Mouse (Mus musculus) A20 (cell line): ENCODE results near the gene Gpr179.
"Not testable (repeated sequence)": the region's sequence is repeated elsewhere in the genome, so short reads cannot be mapped to it uniquely, and the experiment has no call there.

ENCODE experiments used
- DNase-seq: peaks from one replicate; pipeline ENCODE4 v3.0.0-alpha.2; 2011; ENCODE audit warnings: low read depth, low spot score

Gene Gpr179

GRCm38 (mm10) chr11:97321197-97321596 is 30.7 kb downstream of the Gpr179 start:
- DNase-seq = peak; percentile 11

- peak; percentile 100 for DNase-seq
These were observed 36.1 kb downstream of the Gpr179 start, which contains the start of gene Mrpl45 for GRCm38 (mm10) chr11:97315504-97316503. TSS of gene Mrpl45 (plus strand) at chr11:97315716.

GRCm38 (mm10) chr11:97314751-97315503 is 37.0 kb downstream of the Gpr179 start:
- peak; percentile 53 for DNase-seq

DNA sequence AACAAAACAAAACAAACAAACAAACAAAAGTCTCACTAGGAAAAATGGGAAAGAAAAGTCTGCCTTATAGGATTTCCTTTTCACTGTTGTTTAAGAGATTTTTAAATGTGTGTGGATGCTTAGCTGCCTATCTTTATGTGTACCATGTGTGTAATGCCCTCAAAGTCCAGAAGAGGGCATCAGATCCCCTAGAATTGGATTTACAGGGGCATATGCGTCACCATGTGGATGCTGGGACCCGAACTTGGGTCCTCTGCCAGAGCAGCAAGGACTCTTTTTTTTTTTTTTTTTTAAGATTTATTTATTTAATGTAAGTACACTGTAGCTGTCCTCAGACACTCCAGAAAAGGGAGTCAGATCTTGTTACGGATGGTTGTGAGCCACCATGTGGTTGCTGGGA is 37.8 kb downstream of the Gpr179 start:
- DNase-seq = peak; percentile 69

- not testable (repeated sequence) for DNase-seq
These were observed 39.0 kb downstream of the Gpr179 start for GRCm38 (mm10) chr11:97312871-97313270.

DNA sequence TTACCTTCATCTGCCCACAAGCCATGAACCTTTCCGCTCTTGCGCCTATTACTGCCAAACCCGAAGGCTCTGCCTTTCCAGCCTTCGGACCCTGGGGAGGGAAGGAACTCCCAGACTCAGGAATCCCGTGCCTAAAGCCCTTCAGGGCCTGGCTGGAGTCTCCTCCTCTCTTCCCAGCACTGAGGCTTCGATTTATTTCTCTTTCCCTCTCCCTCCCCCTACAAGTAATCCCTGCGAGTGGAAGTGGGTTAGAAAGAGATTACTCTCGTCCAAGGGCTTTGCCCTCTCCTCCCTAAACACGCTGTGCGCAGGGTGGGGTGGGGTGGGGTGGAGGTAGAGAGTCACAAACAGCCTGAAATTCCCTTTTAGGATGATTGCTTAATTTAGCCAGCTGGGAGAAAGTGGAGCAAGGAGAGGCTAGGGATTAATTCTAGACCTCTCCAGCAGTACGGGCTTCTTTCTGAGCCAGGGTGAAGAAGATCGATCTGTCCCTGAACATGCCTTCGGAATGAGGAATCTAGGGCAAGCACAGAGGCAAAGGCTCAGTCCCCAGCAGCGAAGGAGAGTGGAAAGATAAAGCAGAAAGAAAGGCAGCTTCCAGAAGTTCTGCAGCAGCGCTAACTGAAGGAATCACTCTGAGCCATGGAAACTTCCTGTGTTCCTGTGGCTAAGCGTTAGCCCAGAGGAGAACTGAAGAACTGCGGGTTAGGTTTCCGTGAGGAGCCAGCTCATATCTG is 40.8 kb downstream of the Gpr179 start:
- no peak for DNase-seq

DNA sequence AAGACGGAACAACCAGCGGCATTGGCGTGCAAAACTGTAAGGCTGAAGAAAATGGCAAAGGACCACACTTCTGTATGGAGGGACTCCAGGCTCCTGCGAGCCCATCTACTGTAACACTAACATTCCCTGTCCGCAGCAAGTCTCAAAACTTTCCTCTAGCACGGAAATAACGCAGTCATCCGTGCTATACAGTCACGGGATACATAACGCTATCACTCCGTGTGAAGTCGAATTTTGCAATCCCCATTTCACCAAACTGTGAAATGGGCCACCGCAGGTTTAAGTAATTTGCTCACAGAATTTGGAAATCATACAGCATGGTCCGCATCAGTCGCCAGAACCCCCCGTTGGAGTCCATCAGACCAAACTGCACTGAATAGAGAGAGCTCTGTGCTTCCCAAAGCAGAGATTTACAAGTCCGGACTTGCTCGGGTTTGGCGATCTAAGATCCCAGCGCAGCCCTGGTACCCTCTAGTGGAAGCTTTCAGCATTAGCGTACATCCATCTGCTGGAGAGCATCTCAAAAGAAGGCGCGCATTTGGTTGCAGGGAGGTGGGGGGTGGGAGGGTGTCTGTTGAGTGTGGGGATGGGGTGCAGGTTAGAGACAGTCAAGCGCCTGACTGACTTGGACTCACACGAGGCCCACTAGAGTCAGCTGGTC is 41.8 kb downstream of the Gpr179 start:
- DNase-seq = peak; percentile 22

GRCm38 (mm10) chr11:97309451-97309836 is 42.4 kb downstream of the Gpr179 start:
- DNase-seq = no peak

DNA sequence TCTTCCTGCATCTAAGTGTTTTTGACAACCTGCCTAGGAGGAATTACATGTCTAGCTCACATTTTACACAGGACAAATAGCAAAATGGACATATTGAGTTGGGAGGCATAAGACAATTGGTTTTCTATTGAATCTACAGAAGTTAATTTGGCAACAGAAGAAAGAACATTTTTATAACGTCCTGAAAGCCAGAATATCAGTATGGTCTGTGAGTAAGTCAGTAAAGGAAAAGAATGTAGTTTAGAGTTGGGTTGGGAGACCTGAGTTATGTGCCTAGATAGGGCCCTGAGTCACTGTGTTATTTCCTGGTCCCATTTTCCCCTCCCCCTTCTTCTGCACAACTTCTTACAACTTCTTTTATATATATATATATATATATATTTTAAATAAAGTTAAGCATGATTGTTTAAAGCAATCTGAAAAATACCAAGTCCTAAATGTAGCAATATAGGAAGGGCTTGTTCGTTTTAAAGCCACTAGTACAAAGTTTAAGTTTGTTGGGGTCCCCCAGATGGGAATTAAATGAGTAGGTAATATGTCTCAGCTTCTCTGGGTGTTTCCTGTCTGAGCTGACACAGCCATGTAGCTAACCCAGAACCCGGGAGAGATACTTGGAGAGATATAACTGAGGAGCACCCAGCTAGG is 42.9 kb downstream of the Gpr179 start:
- DNase-seq = no peak

- no peak for DNase-seq
These were observed 44.4 kb downstream of the Gpr179 start for GRCm38 (mm10) chr11:97307294-97308069.

- DNase-seq = no peak
These were observed 47.2 kb downstream of the Gpr179 start for GRCm38 (mm10) chr11:97304631-97305030.

DNA sequence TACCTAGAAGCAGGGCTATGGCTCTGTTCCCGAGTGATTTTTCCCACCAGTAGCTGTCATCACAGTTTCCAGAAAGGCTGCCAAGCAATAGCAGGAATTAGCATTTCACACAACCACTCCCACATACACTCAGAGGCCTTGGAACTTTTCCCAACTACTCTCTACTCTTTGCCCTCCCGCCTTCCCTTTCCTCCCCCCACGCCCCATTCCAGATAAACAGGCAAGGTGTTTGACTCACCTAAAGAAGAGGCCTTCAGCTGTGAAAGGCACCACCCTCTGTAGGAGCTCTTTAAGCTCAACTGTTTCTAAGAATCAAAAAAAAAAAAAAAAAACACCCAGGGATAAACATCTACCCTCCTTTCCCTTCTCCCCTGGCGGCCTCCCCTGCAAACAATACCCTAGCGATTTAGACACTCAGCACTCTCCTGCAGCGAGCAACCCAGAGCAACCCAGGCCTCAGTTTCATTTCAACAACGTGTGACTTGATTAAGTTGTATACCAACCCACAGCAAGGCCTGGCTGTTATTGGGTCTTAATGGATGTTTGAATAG is 49.6 kb downstream of the Gpr179 start:
- DNase-seq = no peak

GRCm38 (mm10) chr11:97301406-97301805 is 50.5 kb downstream of the Gpr179 start:
- no peak for DNase-seq

DNA sequence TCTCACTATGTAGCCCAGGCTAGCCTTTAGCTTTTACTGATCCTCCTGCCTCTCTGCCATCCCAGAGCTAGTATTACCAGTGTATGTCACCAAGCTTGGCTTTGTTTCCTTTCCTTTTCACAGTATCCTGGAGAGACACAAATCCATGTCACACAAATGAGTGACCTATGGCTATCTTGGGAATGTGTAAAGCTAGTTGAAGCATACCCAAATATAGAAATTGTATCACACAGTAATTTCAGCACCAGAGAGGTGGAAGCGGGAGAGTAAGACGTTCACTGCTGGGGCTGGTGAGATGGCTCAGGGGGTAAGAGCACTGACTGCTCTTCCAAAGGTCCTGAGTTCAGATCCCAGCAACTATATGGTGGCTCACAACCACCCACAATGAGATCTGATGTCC is 51.9 kb downstream of the Gpr179 start:
- no peak for DNase-seq

DNA sequence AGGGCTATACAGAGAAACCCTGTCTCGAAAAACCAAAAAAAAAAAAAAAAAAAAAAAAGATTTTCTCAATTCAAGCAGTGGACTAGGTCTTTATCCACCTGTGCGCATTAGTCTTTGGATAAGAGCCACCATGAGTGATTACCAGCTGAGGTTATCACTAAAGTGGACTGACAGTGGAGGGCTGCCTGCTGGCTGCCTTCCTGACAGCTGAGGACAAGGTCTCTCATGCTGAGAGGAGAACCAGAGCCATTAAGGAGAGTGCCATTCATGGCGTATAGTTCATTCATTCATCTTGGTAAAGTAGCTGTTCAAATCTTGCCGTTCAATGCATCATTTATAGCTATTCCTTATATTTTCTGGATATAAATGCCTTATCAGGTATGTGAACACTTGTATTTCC is 55.3 kb downstream of the Gpr179 start:
- no peak for DNase-seq

GRCm38 (mm10) chr11:97292731-97293130 is 59.1 kb downstream of the Gpr179 start:
- no peak for DNase-seq

- peak; percentile 21 for DNase-seq
These were observed 62.3 kb downstream of the Gpr179 start for GRCm38 (mm10) chr11:97289276-97290230.

- no peak for DNase-seq
These were observed 64.2 kb downstream of the Gpr179 start for GRCm38 (mm10) chr11:97287643-97288042.
